Comparison of ENCODE assay signal across 29 mouse cellular contexts in genomic region chr6:56264509-56264908, GRCm38 (mm10).
"Had no signal": no experiment of that assay in that cellular context is flagged by ENCODE, and none has a peak within 500 bp of the region (broad histone marks: within the 10 kb centered on the region; RNA-seq: fewer than 3 reads in every experiment).

No protein-coding gene starts in this region.

- H3K4me3 ChIP-seq: left cerebral cortex, adult 2 months; limb, embryonic 10.5 days; limb, embryonic 12.5 days; limb, embryonic 13.5 days; limb, embryonic 15.5 days; liver, embryonic 15.5 days; lung, embryonic 15.5 days; megakaryocyte, embryonic 14.5 days; midbrain, embryonic 10.5 days; midbrain, embryonic 12.5 days; midbrain, embryonic 13.5 days; midbrain, embryonic 15.5 days; myocyte; neural tube, embryonic 12.5 days had no signal

- H3K9me3 ChIP-seq: limb, embryonic 10.5 days; limb, embryonic 12.5 days; limb, embryonic 13.5 days; limb, embryonic 15.5 days; liver, embryonic 15.5 days; lung, embryonic 15.5 days; midbrain, embryonic 10.5 days; midbrain, embryonic 12.5 days; midbrain, embryonic 13.5 days; midbrain, embryonic 15.5 days; neural tube, embryonic 12.5 days had no signal

- H3K27ac ChIP-seq: left cerebral cortex, adult 2 months; limb, embryonic 10.5 days; limb, embryonic 12.5 days; limb, embryonic 13.5 days; limb, embryonic 15.5 days; liver, embryonic 14.5 days; liver, embryonic 15.5 days; lung, embryonic 15.5 days; macrophage; midbrain, embryonic 10.5 days; midbrain, embryonic 12.5 days; midbrain, embryonic 13.5 days; midbrain, embryonic 15.5 days; neural tube, embryonic 12.5 days had no signal

- H3K4me1 ChIP-seq: limb, embryonic 10.5 days; limb, embryonic 12.5 days; limb, embryonic 13.5 days; limb, embryonic 15.5 days; lung, embryonic 15.5 days; megakaryocyte, embryonic 14.5 days; midbrain, embryonic 10.5 days; midbrain, embryonic 12.5 days; midbrain, embryonic 13.5 days; midbrain, embryonic 15.5 days; neural tube, embryonic 12.5 days had no signal

- H3K27me3 ChIP-seq: limb, embryonic 12.5 days; limb, embryonic 13.5 days; limb, embryonic 15.5 days; liver, embryonic 15.5 days; lung, embryonic 15.5 days; megakaryocyte, embryonic 14.5 days; midbrain, embryonic 12.5 days; midbrain, embryonic 13.5 days; midbrain, embryonic 15.5 days; neural tube, embryonic 12.5 days had no signal

- H3K36me3 ChIP-seq: limb, embryonic 10.5 days; limb, embryonic 12.5 days; limb, embryonic 13.5 days; limb, embryonic 15.5 days; liver, embryonic 15.5 days; lung, embryonic 15.5 days; midbrain, embryonic 10.5 days; midbrain, embryonic 12.5 days; midbrain, embryonic 13.5 days; midbrain, embryonic 15.5 days; neural tube, embryonic 12.5 days had no signal

- H3K9ac ChIP-seq: limb, embryonic 12.5 days; limb, embryonic 13.5 days; limb, embryonic 15.5 days; liver, embryonic 14.5 days; liver, embryonic 15.5 days; lung, embryonic 14.5 days; lung, embryonic 15.5 days; midbrain, embryonic 12.5 days; midbrain, embryonic 13.5 days; midbrain, embryonic 15.5 days; neural tube, embryonic 12.5 days had no signal

- DNase-seq: left cerebral cortex, postnatal 4 days; liver; lung, adult 18-20 months; lung, adult 2 months; lung, embryonic 14.5 days; lung, postnatal 10 days; lung, postnatal 14 days; lung, postnatal 36 days; lung, postnatal 4 days; midbrain, embryonic 14.5 days had no signal

- H3K4me2 ChIP-seq: limb, embryonic 12.5 days; limb, embryonic 13.5 days; limb, embryonic 15.5 days; liver, embryonic 15.5 days; lung, embryonic 14.5 days; lung, embryonic 15.5 days; midbrain, embryonic 11.5 days; midbrain, embryonic 12.5 days; midbrain, embryonic 13.5 days; midbrain, embryonic 15.5 days; neural tube, embryonic 12.5 days had no signal

- ATAC-seq: lung, postnatal 0 days; midbrain, embryonic 13.5 days; midbrain, embryonic 15.5 days; midbrain, embryonic 16.5 days had no signal
